Mouse (Mus musculus): ENCODE data around the gene Nmt1. TPM values are rescaled to one million over a fixed set of nuclear protein-coding genes. Genes with fewer than 3 reads are reported as not detected.

Gene Nmt1
- polyA plus RNA-seq, 1 experiment, result 74.3 TPM

GRCm38 (mm10) chr11:102993420-102994029, 34.5 kb upstream of the Nmt1 start:
- TF ChIP-seq POLR2A (IDR thresholded peaks at IDR 0.05; ENCODE audit: extremely low read depth, insufficient read depth, low read length) (no peak), CTCF (IDR thresholded peaks at IDR 0.05; ENCODE audit: extremely low read depth, insufficient read depth, low read length) (no peak)
- H3K4me3 ChIP-seq (ENCODE audit: insufficient read depth, low read length), result no peak overlapping the region
- no peaks in the 10 kb centered on the region for H3K4me1 ChIP-seq (ENCODE audit: control insufficient read depth, insufficient read depth, low read length)
- H3K27ac ChIP-seq (ENCODE audit: insufficient read depth, low read length), result no peak overlapping the region

GRCm38 (mm10) chr11:102994952-102995351, 33.0 kb upstream of the Nmt1 start:
- Histone ChIP-seq H3K4me3 (ENCODE audit: insufficient read depth, low read length) (no peak overlapping the region), H3K27ac (ENCODE audit: insufficient read depth, low read length) (no peak overlapping the region), H3K4me1 (ENCODE audit: control insufficient read depth, insufficient read depth, low read length) (no peaks in the 10 kb centered on the region)
- TF ChIP-seq POLR2A (IDR thresholded peaks at IDR 0.05; ENCODE audit: extremely low read depth, insufficient read depth, low read length) (no peak), CTCF (IDR thresholded peaks at IDR 0.05; ENCODE audit: extremely low read depth, insufficient read depth, low read length) (no peak)

GRCm38 (mm10) chr11:102996385-102996784, 31.6 kb upstream of the Nmt1 start:
- H3K4me1 ChIP-seq (ENCODE audit: control insufficient read depth, insufficient read depth, low read length), result no peaks in the 10 kb centered on the region
- H3K27ac ChIP-seq (ENCODE audit: insufficient read depth, low read length), result no peak overlapping the region
- TF ChIP-seq POLR2A (IDR thresholded peaks at IDR 0.05; ENCODE audit: extremely low read depth, insufficient read depth, low read length) (no peak), CTCF (IDR thresholded peaks at IDR 0.05; ENCODE audit: extremely low read depth, insufficient read depth, low read length) (no peak)
- H3K4me3 ChIP-seq (ENCODE audit: insufficient read depth, low read length), result no peak overlapping the region

GRCm38 (mm10) chr11:102996991-102997770, 30.8 kb upstream of the Nmt1 start:
- no peak overlapping the region for H3K27ac ChIP-seq (ENCODE audit: insufficient read depth, low read length)
- TF ChIP-seq CTCF (IDR thresholded peaks at IDR 0.05; ENCODE audit: extremely low read depth, insufficient read depth, low read length) (no peak), POLR2A (IDR thresholded peaks at IDR 0.05; ENCODE audit: extremely low read depth, insufficient read depth, low read length) (no peak)
- H3K4me3 ChIP-seq (ENCODE audit: insufficient read depth, low read length), result no peak overlapping the region
- no peaks in the 10 kb centered on the region for H3K4me1 ChIP-seq (ENCODE audit: control insufficient read depth, insufficient read depth, low read length)

- H3K27ac ChIP-seq (ENCODE audit: insufficient read depth, low read length), result no peak overlapping the region
- no peaks in the 10 kb centered on the region for H3K4me1 ChIP-seq (ENCODE audit: control insufficient read depth, insufficient read depth, low read length)
- no peak overlapping the region for H3K4me3 ChIP-seq (ENCODE audit: insufficient read depth, low read length)
- no peak for TF ChIP-seq POLR2A (IDR thresholded peaks at IDR 0.05; ENCODE audit: extremely low read depth, insufficient read depth, low read length)
Measured at GRCm38 (mm10) chr11:102998254-102998576, 29.8 kb upstream of the Nmt1 start.

GRCm38 (mm10) chr11:102998577-102999316, 29.2 kb upstream of the Nmt1 start:
- Histone ChIP-seq H3K27ac (ENCODE audit: insufficient read depth, low read length) (no peak overlapping the region), H3K4me3 (ENCODE audit: insufficient read depth, low read length) (no peak overlapping the region), H3K4me1 (ENCODE audit: control insufficient read depth, insufficient read depth, low read length) (no peaks in the 10 kb centered on the region)
- TF ChIP-seq CTCF (IDR thresholded peaks at IDR 0.05; ENCODE audit: extremely low read depth, insufficient read depth, low read length) (no peak), POLR2A (IDR thresholded peaks at IDR 0.05; ENCODE audit: extremely low read depth, insufficient read depth, low read length) (no peak)

GRCm38 (mm10) chr11:102999317-102999970, 28.5 kb upstream of the Nmt1 start:
- H3K4me1 ChIP-seq (ENCODE audit: control insufficient read depth, insufficient read depth, low read length), result no peaks in the 10 kb centered on the region
- H3K4me3 ChIP-seq (ENCODE audit: insufficient read depth, low read length), result no peak overlapping the region
- TF ChIP-seq POLR2A (IDR thresholded peaks at IDR 0.05; ENCODE audit: extremely low read depth, insufficient read depth, low read length), result no peak
- no peak for TF ChIP-seq CTCF (IDR thresholded peaks at IDR 0.05; ENCODE audit: extremely low read depth, insufficient read depth, low read length)
- H3K27ac ChIP-seq (ENCODE audit: insufficient read depth, low read length), result no peak overlapping the region

GRCm38 (mm10) chr11:103000111-103000510, 27.9 kb upstream of the Nmt1 start:
- Histone ChIP-seq H3K4me1 (ENCODE audit: control insufficient read depth, insufficient read depth, low read length) (no peaks in the 10 kb centered on the region), H3K27ac (ENCODE audit: insufficient read depth, low read length) (no peak overlapping the region), H3K4me3 (ENCODE audit: insufficient read depth, low read length) (no peak overlapping the region)
- TF ChIP-seq CTCF (IDR thresholded peaks at IDR 0.05; ENCODE audit: extremely low read depth, insufficient read depth, low read length) (no peak), POLR2A (IDR thresholded peaks at IDR 0.05; ENCODE audit: extremely low read depth, insufficient read depth, low read length) (no peak)

GRCm38 (mm10) chr11:103001063-103001462, 26.9 kb upstream of the Nmt1 start:
- Histone ChIP-seq H3K27ac (ENCODE audit: insufficient read depth, low read length) (no peak overlapping the region), H3K4me3 (ENCODE audit: insufficient read depth, low read length) (no peak overlapping the region), H3K4me1 (ENCODE audit: control insufficient read depth, insufficient read depth, low read length) (peaks cover 6% of the 10 kb centered on the region)
- TF ChIP-seq POLR2A (IDR thresholded peaks at IDR 0.05; ENCODE audit: extremely low read depth, insufficient read depth, low read length) (no peak), CTCF (IDR thresholded peaks at IDR 0.05; ENCODE audit: extremely low read depth, insufficient read depth, low read length) (no peak)
